Mouse (Mus musculus): Measurements from ENCODE around the gene Ciita.

Gene Ciita

DNA sequence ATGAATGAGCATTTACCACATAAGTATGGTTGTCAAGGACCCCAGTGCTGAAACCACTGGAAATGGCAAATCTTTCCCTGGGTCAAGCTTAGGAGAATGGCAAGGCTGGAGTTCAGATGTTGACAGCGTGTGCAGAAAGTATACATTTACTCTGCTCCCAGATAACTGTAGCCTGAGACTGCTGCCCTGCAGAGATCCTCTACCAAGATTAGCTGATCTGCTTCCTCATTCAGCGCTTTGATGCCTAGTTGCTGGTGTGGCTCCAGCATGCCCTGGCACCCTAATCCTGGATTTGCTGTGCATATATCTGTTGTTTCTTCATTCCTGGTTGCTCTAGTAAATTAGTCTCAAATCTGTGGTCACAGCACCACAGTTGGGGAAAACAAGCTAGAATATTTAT, 74.0 kb downstream of the Ciita start:
- DNase-seq (ENCODE audit: low spot score): no peak

DNA sequence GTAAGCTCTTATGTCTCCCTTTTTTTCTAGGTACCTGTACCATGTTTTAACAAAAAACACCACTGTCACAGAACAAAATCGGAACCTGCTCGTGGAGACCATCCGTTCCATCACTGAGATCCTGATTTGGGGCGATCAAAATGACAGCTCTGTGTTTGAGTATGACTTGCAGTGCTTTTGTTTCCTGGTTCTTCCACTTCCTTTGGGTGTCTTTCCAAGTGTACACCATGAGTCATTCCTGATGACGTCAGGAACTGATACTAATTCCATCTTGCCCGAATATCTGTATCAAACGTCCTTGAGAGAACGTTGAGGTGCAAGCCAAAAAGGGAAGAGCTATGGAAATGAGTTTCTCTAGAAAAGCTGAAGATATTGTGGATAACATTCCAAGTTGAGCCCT, 80.1 kb downstream of the Ciita start:
- DNase-seq (ENCODE audit: low spot score): no peak

DNA sequence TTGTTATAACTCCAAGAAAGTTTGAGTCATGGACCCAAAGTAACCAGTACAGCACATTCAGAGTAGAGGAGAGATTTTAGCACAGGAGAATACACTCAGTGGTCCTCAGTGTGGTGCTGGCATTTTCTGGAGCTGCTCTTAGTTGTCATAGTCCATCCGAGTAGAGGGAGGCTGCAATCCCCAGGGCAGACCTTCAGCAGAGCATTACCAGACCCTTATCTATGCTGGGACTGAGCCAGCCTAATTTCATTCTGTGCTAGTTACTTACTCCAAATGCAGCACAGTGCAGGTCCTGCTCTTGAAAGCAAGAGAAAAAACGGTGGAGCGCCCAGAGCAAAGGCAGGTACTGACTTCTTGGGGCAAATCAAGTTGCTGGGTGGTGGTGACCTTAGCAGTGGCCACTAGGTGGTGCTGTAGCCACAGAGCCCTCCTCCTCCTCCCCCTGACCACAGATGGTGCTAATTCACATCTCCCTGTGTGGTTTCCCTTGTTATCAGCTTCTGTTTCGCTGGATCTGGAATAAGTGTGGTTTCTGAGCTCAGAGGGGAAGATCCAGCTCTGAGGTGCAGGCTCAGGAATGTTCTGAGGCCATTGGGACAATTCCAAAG, 85.5 kb downstream of the Ciita start:
- DNase-seq (ENCODE audit: low spot score): peak; percentile 62

DNA sequence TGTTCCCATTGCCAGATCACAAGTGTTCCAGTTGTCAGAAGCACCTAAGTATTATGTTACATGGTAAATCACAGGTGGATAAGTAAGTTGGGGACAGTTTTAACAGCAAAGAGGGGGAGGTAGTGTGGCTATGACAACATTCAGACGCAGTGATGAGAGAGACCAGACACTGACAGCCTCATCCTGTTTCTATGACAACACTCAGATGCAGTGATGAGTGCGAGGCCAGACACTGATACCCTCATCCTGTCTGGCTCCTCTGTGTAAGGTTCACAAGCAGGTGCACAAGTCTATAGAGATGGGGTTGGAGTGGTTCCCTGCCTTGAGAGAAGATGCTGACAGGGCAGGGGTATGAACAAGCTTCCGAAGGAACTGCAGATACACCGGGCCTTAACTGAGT, 87.3 kb downstream of the Ciita start:
- DNase-seq (ENCODE audit: low spot score): no peak

DNA sequence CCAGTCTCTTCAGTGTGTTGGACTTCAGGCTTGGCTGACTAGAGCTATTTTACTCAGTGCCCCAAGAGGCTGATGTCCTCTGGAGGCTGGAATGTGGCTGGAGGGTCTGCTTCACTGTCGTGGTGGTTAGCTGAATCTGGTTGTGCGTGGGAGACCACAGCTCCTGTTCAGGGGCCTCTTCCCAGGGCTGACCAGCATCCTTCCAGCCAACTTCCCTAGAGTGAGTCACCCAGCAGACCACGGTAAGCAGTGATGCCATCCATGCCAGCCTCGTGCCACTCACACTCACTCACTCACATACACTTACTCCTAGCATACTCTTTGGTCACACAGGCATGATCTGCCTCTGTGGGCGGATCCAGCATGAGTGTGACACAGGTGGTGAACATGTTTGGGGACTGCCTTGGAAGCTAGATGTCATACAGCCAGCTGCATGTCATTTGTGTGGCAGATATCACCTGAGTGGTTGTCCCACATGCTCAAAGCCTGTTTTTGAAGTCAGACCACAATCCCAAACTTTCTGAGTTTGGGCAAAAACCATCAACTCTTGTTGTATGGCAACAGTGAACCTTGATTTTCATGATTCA, 90.0 kb downstream of the Ciita start:
- DNase-seq (ENCODE audit: low spot score): no peak

DNA sequence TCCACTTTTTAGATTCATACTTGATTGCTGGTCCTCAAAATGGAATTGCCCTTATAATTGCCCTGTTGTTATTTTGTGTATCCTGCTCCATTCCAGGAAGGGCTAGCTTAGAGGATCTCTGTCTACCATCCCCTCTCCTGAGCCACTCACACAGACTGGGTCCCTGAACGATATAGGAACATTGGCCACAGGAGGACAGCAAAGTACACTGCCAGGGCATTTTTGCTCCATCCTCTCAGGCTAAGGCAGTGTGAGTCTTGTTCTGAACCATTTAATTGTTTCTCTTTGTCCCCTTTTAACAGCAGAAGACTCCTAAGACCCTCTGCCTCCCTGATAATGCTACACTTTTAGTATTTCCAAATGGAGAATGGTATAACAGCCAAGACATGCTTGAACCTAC, 90.8 kb downstream of the Ciita start:
- no peak for DNase-seq (ENCODE audit: low spot score)

DNA sequence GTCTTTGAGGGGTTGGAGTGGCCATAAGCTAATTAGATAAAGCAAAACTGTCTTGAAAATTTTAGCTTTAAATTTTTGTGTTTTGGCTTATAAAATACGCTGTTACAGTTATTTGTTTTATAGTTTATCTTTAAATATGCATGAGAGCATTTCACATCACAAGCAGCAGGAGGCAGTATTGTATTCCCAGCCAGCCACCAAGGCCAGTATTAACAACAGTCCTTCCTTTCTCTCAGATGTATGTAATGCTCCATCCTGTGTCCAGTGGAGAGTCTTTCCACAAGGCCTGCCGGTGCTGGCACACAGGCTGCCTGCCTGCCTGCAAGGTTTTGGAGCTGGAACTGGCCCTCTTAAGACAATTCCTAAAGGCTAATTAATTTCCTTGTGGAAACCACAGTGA, 92.0 kb downstream of the Ciita start:
- DNase-seq (ENCODE audit: low spot score): no peak

DNA sequence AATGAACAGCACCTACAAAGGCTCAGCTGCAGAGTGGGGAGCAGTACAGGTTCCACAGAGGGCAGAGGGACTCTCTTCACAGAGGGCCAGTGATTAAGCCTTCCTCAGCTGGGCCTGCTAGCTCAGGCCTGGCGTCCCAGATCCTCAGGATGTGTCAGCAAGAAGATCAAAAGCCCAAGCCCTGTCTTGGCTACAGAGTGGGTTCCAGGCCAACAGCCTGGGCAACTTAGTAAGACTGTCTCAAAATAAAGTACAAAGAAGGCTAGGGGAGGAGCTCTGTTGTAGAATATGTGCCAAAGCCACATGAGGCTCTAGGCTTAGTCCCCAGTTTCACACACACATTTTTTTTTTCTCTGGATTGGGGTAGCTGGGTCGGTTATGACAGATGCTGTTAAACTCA, 95.1 kb downstream of the Ciita start:
- no peak for DNase-seq (ENCODE audit: low spot score)

DNA sequence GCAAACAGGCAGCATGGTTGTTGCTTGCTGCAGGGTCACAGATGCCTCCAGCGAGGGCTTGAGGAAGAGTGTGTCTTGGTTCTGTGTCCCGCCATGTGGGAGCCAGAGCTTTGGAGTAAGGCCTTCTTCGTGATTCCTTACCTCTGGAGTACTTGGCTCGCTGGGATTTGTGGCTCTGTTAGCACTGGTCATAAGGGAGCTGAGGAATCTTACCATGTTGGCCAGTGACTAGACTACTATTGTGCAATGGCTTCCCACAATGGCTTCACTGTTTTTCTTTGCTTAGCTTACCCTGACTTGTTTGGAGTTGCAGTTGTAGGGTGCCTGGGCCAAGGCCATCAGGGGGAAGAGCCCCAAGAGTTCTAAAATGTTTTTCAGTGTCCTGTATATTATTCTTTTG, 96.1 kb downstream of the Ciita start:
- no peak for DNase-seq (ENCODE audit: low spot score)

DNA sequence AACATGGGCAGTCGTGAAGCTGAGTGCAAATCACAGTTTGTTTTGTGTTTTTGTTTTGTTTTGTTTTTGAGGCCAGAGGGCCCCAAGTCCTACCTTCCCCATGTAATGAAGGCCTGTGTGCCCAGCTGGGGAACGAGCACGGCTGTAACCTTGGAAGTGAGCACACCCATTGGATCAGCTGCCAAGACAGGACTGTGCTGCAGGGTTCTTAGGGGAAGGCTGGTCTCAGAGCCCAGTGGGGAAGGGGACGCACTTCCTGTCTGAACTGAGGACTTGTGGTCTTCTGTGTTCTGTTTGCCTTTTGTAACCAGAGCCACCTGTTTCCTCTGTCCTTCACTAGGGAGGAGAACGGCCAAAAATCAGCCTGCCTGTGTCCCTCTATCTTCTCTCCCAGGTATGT, 97.7 kb downstream of the Ciita start:
- no peak for DNase-seq (ENCODE audit: low spot score)

Measured in c-Kit-positive CD71-positive TER-119-positive erythroid progenitor cells, embryonic 14.5 days (primary cell).